Mouse (Mus musculus) ES-E14 (cell line): Measurements from ENCODE around the gene Nfasc. TPM values are rescaled to one million over a fixed set of nuclear protein-coding genes. Genes with fewer than 3 reads are reported as not detected.

Experiments
- DNase-seq: peaks from one replicate; pipeline ENCODE4 v3.0.0-alpha.2; 2013; ENCODE audit warnings: low read depth, low spot score
- H3K27ac ChIP-seq: 2 replicates; pipeline ENCODE4 v1.5.1; 2012; ENCODE audit warnings: low read depth, mild to moderate bottlenecking, low read length, moderate library complexity, mixed read lengths; ENCODE audit not compliant: poor library complexity, insufficient read depth, severe bottlenecking
- H3K36me3 ChIP-seq: 2 replicates; pipeline ENCODE4 v1.6.1; 2012; ENCODE audit warnings: mild to moderate bottlenecking, low read length, moderate library complexity, mixed read lengths; ENCODE audit not compliant: control insufficient read depth, poor library complexity, insufficient read depth, severe bottlenecking
- H3K4me1 ChIP-seq, 2 experiments: fragments of 150-350 bp in 1 of 2; sonication (generic) in 1 of 2; 2 replicates each; pipeline ENCODE4 v1.6.1; 2012; ENCODE audit warnings: low read length in 2 of 2, mild to moderate bottlenecking in 1 of 2, mixed read lengths in 1 of 2; ENCODE audit not compliant: control insufficient read depth in 2 of 2, insufficient read depth in 2 of 2, poor library complexity in 1 of 2
- H3K4me3 ChIP-seq, 2 experiments: fragments of 150-350 bp in 1 of 2; sonication (generic) in 1 of 2; 2 replicates each; pipeline ENCODE4 v1.5.1; 2012; ENCODE audit warnings: low read length in 2 of 2, low read depth in 1 of 2, mild to moderate bottlenecking in 1 of 2, mixed read lengths in 1 of 2; ENCODE audit not compliant: insufficient read depth in 1 of 2, poor library complexity in 1 of 2, severe bottlenecking in 1 of 2
- H3K9ac ChIP-seq: 2 replicates; pipeline ENCODE4 v1.6.1; 2012; ENCODE audit warnings: low read depth, mild to moderate bottlenecking, low read length, mixed read lengths; ENCODE audit not compliant: poor library complexity, insufficient read depth, severe bottlenecking
- H3K9me3 ChIP-seq: fragments of 150-350 bp; sonication (generic); 2 replicates; pipeline ENCODE4 v1.6.1; 2012; ENCODE audit warnings: low read depth, mild to moderate bottlenecking, low read length; ENCODE audit not compliant: control insufficient read depth, insufficient read depth
- CHD2 ChIP-seq: IDR thresholded peaks from 2 replicates; pipeline ENCODE4 v1.6.1; 2014; ENCODE audit warnings: mild to moderate bottlenecking, low read depth, low read length, inconsistent platforms
- HCFC1 ChIP-seq: IDR thresholded peaks from 2 replicates; pipeline ENCODE4 v1.6.1; 2012; ENCODE audit warnings: low read length, inconsistent platforms, borderline replicate concordance; ENCODE audit not compliant: insufficient read depth
- MAFK ChIP-seq: IDR thresholded peaks from 2 replicates; pipeline ENCODE4 v1.6.1; 2014; ENCODE audit warnings: mild to moderate bottlenecking, low read depth, low read length, inconsistent platforms; ENCODE audit not compliant: insufficient read depth
- ZC3H11A ChIP-seq: IDR thresholded peaks from 2 replicates; pipeline ENCODE4 v1.6.1; 2012; ENCODE audit warnings: low read depth, mild to moderate bottlenecking, inconsistent platforms, low read length, borderline replicate concordance
- ZNF384 ChIP-seq: IDR thresholded peaks from 2 replicates; pipeline ENCODE4 v1.6.1; 2012; ENCODE audit warnings: low read depth, low read length, inconsistent platforms
- in situ Hi-C, 2 experiments: fragments of 600-800 bp; cut with MboI; formaldehyde crosslinking; loops; one replicate each; pipeline ENCODE4 v1.15.1; 2025; ENCODE audit warnings: low sequenced_read_pairs in 2 of 2, inconsistent platforms in 1 of 2; ENCODE audit not compliant: unreplicated experiment in 2 of 2
- total RNA-seq: library from RNA; depleted of rRNA; stranded (reverse); fragments of 300-350 nt; gene quantifications from 2 replicates; pipeline ENCODE4 v1.2.3, GENCODE M21; 2012

Gene Nfasc
- total RNA-seq, 1 experiment: 8.9 TPM

DNA sequence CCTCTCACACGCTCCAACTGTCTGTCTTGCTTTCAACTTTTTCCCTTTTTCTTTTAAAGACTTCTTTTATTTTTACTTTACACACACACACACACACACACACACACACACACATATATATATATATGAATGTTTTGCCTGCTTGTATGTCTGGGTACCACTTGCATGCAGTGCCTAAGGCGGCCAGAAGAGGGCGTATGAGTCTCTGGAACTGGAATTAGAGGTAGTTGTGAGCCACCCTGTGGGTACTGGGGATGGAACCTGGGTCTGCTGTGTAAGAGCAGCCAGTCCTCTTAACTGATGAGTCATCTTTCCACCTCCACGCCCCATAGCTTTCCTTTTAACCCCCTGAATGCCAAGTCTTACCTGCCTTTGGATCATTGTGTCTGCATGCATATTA lies 217.7 kb downstream of the Nfasc start:
- H3K27ac ChIP-seq: no peak overlapping the region
- no peak overlapping the region for H3K4me3 ChIP-seq
- no peaks in the 10 kb centered on the region; the same call in 1 of the 2 replicates for H3K36me3 ChIP-seq
- peaks cover 0 to 7% of the 10 kb centered on the region in 2 experiments; a peak in 1 of 4 replicates for H3K4me1 ChIP-seq
- H3K9me3 ChIP-seq: no peaks in the 10 kb centered on the region
- no peak overlapping the region for H3K9ac ChIP-seq
- peak; percentile 71 for DNase-seq
- in situ Hi-C loops: no loop called here
- TF ChIP-seq MAFK: peak; percentile 78
- TF ChIP-seq ZC3H11A: no peak

DNA sequence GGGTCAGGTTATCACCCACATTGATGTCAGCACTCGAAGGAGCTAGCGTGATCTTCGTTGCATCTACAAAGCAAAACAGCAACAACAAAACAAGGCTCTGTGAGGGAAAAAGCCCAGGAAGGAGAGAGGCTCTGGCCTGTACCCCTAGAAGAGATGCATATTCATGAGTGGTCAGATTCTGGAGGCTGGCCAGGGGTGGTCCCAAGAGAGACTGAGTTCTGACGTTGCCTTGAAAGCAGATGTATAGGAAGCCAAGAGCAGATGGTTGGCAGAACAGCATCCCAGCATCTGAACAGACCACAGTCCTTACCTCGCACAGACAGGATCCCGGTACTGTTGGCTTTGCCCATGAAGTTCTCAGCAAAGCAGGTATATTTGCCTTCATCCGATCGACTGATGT lies 218.5 kb downstream of the Nfasc start:
- no peak overlapping the region for H3K9ac ChIP-seq
- no peaks in the 10 kb centered on the region for H3K9me3 ChIP-seq
- peaks cover 0 to 7% of the 10 kb centered on the region in 2 experiments; a peak in 1 of 4 replicates for H3K4me1 ChIP-seq
- H3K4me3 ChIP-seq: no peak overlapping the region
- no peak for DNase-seq
- in situ Hi-C loops: no loop called here
- no peaks in the 10 kb centered on the region; the same call in 1 of the 2 replicates for H3K36me3 ChIP-seq
- H3K27ac ChIP-seq: no peak overlapping the region
- TF ChIP-seq HCFC1 (no peak), CHD2 (no peak), ZC3H11A (no peak), ZNF384 (no peak), MAFK (no peak)

DNA sequence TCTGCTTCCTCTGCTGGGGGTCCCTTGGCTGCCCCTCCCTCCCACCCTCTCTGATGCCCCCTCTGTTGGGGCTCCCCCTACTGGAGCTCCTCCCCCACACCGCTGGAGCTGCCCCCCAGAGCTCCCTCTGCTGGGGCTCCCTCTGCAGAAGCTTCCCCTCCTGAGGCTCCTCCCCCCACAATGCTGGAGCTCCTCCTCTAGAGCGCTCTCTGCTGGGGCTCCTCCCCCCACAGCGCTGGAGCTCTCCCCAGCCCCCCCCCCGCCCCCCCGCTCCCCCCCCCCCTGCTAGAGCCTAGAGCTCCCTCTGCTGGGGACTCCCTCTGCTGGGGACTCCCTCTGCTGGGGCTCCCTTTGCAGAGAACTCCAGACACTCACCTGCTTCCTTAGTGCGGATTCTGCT lies 220.8 kb downstream of the Nfasc start:
- H3K9me3 ChIP-seq: no peaks in the 10 kb centered on the region
- peak overlapping the region; percentile 45 to 62 for H3K4me3 ChIP-seq
- peaks cover 0 to 7% of the 10 kb centered on the region in 2 experiments; a peak in 1 of 4 replicates for H3K4me1 ChIP-seq
- peak overlapping the region; percentile 61 for H3K9ac ChIP-seq
- H3K27ac ChIP-seq: no peak overlapping the region
- peak; percentile 56 for DNase-seq
- TF ChIP-seq ZC3H11A (no peak), ZNF384 (no peak), HCFC1 (no peak), CHD2 (no peak), MAFK (no peak)
- in situ Hi-C loops: no loop called here
- no peaks in the 10 kb centered on the region; the same call in 1 of the 2 replicates for H3K36me3 ChIP-seq

DNA sequence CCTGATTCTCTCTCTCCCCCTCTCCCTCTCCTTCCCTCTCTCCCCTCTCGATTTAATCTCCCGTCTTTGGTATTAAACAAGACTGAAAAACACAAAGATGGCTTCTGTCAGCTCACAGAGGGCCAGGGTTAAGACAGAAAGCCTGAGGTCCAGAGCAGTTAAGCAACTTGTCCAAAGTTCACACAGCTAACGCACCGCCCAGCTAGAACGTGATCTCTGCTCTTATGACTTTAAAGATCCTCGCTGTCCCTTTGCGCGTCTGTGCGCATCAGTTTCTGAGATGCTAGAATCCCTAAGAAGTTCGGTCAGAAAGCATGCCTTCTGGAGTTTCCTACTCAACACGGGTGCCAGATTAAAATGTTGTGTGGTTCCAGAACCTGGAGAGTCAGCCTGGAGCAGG lies 221.9 kb downstream of the Nfasc start:
- H3K4me3 ChIP-seq: no peak overlapping the region
- no peak for TF ChIP-seq ZNF384
- in situ Hi-C loops: no loop called here
- DNase-seq: no peak
- H3K9me3 ChIP-seq: no peaks in the 10 kb centered on the region
- H3K36me3 ChIP-seq: no peaks in the 10 kb centered on the region; the same call in 1 of the 2 replicates
- H3K9ac ChIP-seq: no peak overlapping the region
- H3K27ac ChIP-seq: no peak overlapping the region
- peaks cover 0 to 7% of the 10 kb centered on the region in 2 experiments; a peak in 1 of 4 replicates for H3K4me1 ChIP-seq

DNA sequence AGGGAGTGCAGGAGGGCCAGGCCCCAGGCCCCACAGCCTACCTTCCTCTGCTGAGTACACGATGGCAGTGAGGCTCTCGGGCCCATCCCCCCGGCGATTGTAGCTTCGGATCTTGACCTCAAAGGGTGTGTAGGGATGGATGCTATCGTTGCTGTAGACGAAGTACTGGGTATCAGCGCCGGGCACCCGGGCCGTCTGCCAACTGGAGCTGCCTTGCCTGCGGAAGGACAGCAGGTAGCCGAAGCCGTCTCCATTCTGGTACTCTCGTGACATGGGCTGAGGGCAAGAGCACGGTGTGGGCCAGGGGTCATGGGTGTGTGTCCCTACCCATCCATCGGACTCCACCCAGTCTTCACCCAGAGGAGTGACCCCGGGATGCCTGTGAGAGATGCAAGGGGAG lies 223.0 kb downstream of the Nfasc start:
- in situ Hi-C loops: no loop called here
- H3K27ac ChIP-seq: no peak overlapping the region

More for the DNA sequence above, 223.0 kb downstream of the Nfasc start:
- DNase-seq: no peak
- TF ChIP-seq ZNF384: no peak
- TF ChIP-seq MAFK: no peak
- no peak for TF ChIP-seq HCFC1
- TF ChIP-seq ZC3H11A: no peak
- no peak for TF ChIP-seq CHD2
- no peaks in the 10 kb centered on the region for H3K9me3 ChIP-seq
- H3K4me3 ChIP-seq: no peak overlapping the region
- no peaks in the 10 kb centered on the region; the same call in 1 of the 2 replicates for H3K36me3 ChIP-seq
- H3K4me1 ChIP-seq: peaks cover 0 to 8% of the 10 kb centered on the region in 2 experiments; a peak in 1 of 4 replicates
- no peak overlapping the region for H3K9ac ChIP-seq
